Mouse (Mus musculus) testis, adult 2 months (tissue): ENCODE measurements around the gene Wnk2. TPM values are rescaled to one million over a fixed set of nuclear protein-coding genes. Genes with fewer than 3 reads are reported as not detected.
A peak's percentile ranks its signal among the peaks of the same experiment; 100 is the strongest.

Experiments
- H3K27ac ChIP-seq: fragments of 200-500 bp; 2 replicates; pipeline ENCODE4 v1.5.1; 2012; ENCODE audit warnings: low read depth, low read length; ENCODE audit not compliant: control insufficient read depth, insufficient read depth
- H3K27me3 ChIP-seq: fragments of 200-500 bp; 2 replicates; pipeline ENCODE4 v1.6.1; 2012; ENCODE audit warnings: mild to moderate bottlenecking, low read length, moderate library complexity; ENCODE audit not compliant: control insufficient read depth, insufficient read depth
- H3K36me3 ChIP-seq: fragments of 200-500 bp; 2 replicates; pipeline ENCODE4 v1.6.1; 2012; ENCODE audit warnings: mild to moderate bottlenecking, low read length; ENCODE audit not compliant: control insufficient read depth, insufficient read depth
- H3K4me1 ChIP-seq: fragments of 200-500 bp; 2 replicates; pipeline ENCODE4 v1.6.1; 2012; ENCODE audit warnings: low read length; ENCODE audit not compliant: control insufficient read depth, insufficient read depth
- H3K4me3 ChIP-seq: fragments of 200-500 bp; 2 replicates; pipeline ENCODE4 v1.5.1; 2012; ENCODE audit warnings: low read depth, mild to moderate bottlenecking, low read length, moderate library complexity, mixed read lengths; ENCODE audit not compliant: control insufficient read depth
- CTCF ChIP-seq: fragments of 200-500 bp; IDR thresholded peaks from 2 replicates; pipeline ENCODE4 v1.5.1; 2012; ENCODE audit warnings: low read depth, mild to moderate bottlenecking, inconsistent platforms, low read length, moderate library complexity; ENCODE audit not compliant: control insufficient read depth, insufficient read depth, insufficient replicate concordance
- POLR2A ChIP-seq: fragments of 200-500 bp; IDR thresholded peaks from 2 replicates; pipeline ENCODE4 v1.6.1; 2012; ENCODE audit warnings: low read depth, mild to moderate bottlenecking, inconsistent platforms, low read length, moderate library complexity; ENCODE audit not compliant: control insufficient read depth
- polyA plus RNA-seq: library from polyadenylated mRNA; depleted of rRNA; stranded (reverse); fragments of >200 nt; gene quantifications from 2 replicates; pipeline ENCODE4 v1.2.3, GENCODE M21; 2012; rRNA removed

Gene Wnk2
- 1.0 and 1.6 TPM in 2 replicates for polyA plus RNA-seq

GRCm38 (mm10) chr13:49147858-49148226, at the start of gene Wnk2:
Gene Wnk2, minus strand, starts transcription at chr13:49148014.
- H3K27me3 ChIP-seq = no peaks in the 10 kb centered on the region; the same call in none of the 2 replicates
- H3K4me1 ChIP-seq = peaks cover 23% of the 10 kb centered on the region
- no peak within 1 kb of the TSS for H3K27ac ChIP-seq

GRCm38 (mm10) chr13:49196766-49197165, 49.0 kb upstream of the Wnk2 start:
- no peaks in the 10 kb centered on the region; the same call in 1 of the 2 replicates for H3K4me1 ChIP-seq
- no peak overlapping the region for H3K4me3 ChIP-seq
- H3K36me3 ChIP-seq = no peaks in the 10 kb centered on the region
- TF ChIP-seq CTCF (no peak), POLR2A (no peak)
- no peaks in the 10 kb centered on the region for H3K27me3 ChIP-seq
- H3K27ac ChIP-seq = no peak overlapping the region

More at GRCm38 (mm10) chr13:49147858-49148226, at the start of gene Wnk2:
- Histone ChIP-seq H3K36me3 (no peaks in the 10 kb centered on the region), H3K4me3 (peak within 1 kb of the TSS; percentile 75)
- TF ChIP-seq CTCF = no peak
- no peak for TF ChIP-seq POLR2A

GRCm38 (mm10) chr13:49196211-49196610, 48.4 kb upstream of the Wnk2 start:
- TF ChIP-seq POLR2A = no peak
- TF ChIP-seq CTCF = no peak

DNA sequence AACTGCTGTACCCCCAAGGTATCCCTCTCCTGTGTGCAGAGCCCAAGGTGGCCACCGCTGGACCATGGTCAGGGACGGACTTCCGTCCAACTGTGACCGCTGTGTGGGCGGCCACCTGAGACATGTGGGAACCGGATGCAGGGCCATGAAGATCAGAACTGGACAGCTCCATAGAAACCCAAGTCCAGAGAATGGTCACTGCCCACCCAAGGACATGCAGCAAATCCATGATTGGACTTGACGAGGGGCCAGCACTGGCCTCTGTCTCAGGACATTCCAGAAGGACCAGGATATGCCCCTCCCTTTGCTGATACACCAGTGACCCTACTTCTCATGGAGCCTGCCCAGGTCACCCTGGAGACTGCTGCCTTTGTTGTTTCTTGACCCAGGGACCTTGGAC, 47.8 kb upstream of the Wnk2 start:
- Histone ChIP-seq H3K27ac (no peak overlapping the region), H3K4me1 (no peaks in the 10 kb centered on the region; the same call in 1 of the 2 replicates), H3K4me3 (no peak overlapping the region), H3K27me3 (no peaks in the 10 kb centered on the region), H3K36me3 (no peaks in the 10 kb centered on the region)
- TF ChIP-seq CTCF = no peak
- TF ChIP-seq POLR2A = no peak

More at GRCm38 (mm10) chr13:49196211-49196610, 48.4 kb upstream of the Wnk2 start:
- Histone ChIP-seq H3K27ac (no peak overlapping the region), H3K4me3 (no peak overlapping the region), H3K36me3 (no peaks in the 10 kb centered on the region), H3K4me1 (no peaks in the 10 kb centered on the region; the same call in 1 of the 2 replicates), H3K27me3 (no peaks in the 10 kb centered on the region)

DNA sequence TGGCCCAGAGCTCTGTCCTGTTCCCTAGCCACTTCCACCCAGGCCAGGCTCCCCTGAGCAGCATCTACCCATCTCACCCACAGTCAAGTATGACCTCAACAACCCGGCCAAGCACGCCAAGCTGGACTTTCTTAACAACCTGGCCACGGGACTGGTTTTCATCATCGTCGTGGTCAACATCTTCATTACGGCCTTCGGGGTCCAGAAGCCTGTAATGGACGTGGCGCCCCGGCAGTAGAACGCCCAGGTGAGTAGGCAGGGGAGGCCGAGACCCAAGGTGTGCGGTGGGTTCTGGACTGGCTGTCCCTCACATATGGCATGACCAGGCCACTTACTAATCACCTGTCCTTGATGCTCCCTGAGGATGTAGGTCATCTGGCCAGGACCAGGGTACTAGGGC, 47.0 kb upstream of the Wnk2 start:
- Histone ChIP-seq H3K36me3 (no peaks in the 10 kb centered on the region), H3K4me3 (no peak overlapping the region), H3K27ac (no peak overlapping the region), H3K27me3 (no peaks in the 10 kb centered on the region), H3K4me1 (no peaks in the 10 kb centered on the region; the same call in 1 of the 2 replicates)
- TF ChIP-seq CTCF = no peak
- no peak for TF ChIP-seq POLR2A

- TF ChIP-seq POLR2A = no peak
- Histone ChIP-seq H3K27me3 (no peaks in the 10 kb centered on the region), H3K4me3 (no peak overlapping the region), H3K36me3 (no peaks in the 10 kb centered on the region), H3K4me1 (peaks cover 2% of the 10 kb centered on the region; the same call in 1 of the 2 replicates), H3K27ac (no peak overlapping the region)
These were observed 45.8 kb upstream of the Wnk2 start for GRCm38 (mm10) chr13:49193650-49194049.

DNA sequence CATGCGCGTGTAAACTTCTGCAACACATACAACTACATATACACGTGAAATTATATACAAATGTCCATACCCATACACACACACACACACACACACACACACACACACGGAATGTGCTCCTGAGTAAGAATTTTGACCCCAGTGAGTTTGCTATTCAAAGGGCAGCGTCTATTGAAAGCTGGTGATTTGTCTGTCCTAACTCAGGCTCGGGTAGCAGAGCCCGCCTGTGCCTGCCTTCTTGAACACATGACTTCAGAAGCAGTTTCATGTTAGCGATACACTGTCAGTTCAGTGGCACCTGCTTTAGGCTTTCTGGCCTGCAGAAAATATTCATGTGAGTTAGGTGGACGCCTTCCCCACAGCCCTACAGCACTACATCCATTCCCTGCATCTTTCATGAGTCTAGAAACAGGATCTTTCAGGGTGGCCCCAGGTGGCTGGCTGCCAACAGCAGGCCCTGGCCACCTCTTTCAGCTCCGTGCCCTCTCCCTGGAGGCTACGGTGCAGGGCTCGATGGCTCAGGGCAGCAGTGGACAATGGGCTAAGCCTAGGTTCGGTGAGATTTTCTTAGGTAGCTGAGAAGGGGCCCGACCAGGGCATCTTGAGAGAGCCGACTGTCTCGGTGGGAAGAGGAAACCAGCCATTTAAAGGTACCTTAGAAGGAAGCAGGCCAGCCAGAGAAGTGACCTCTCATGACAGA, 44.5 kb upstream of the Wnk2 start:
- peaks cover 7% of the 10 kb centered on the region; the same call in 1 of the 2 replicates for H3K4me1 ChIP-seq
- no peak overlapping the region for H3K27ac ChIP-seq

More for the DNA sequence above, 44.5 kb upstream of the Wnk2 start:
- no peak for TF ChIP-seq POLR2A
- TF ChIP-seq CTCF = no peak
- Histone ChIP-seq H3K27me3 (no peaks in the 10 kb centered on the region), H3K36me3 (no peaks in the 10 kb centered on the region), H3K4me3 (no peak overlapping the region)
